Mouse (Mus musculus): Measurements from ENCODE around the gene Tac2. TPM values are rescaled to one million over a fixed set of nuclear protein-coding genes. Genes with fewer than 3 reads are reported as not detected.

The Tac2 gene
- polyA plus RNA-seq, 1 experiment from 2014 or later: 0.56 TPM

GRCm38 (mm10) chr10:127730285-127730932, 6.1 kb downstream of the Tac2 start:
- Histone ChIP-seq H3K4me2 (no peak overlapping the region), H3K9ac (replicated peaks) (no peak overlapping the region), H3K4me3 (replicated peaks) (no peak overlapping the region), H3K36me3 (no peaks in the 10 kb centered on the region), H3K4me1 (peaks cover 14% of the 10 kb centered on the region), H3K27me3 (replicated peaks) (0 out of 2 replicates have a peak, but pooled peaks cover 3% of the 10 kb centered on the region), H3K9me3 (replicated peaks) (no peaks in the 10 kb centered on the region), H3K27ac (replicated peaks) (peak overlapping the region; percentile 57)
- peak; percentile 57; the same call in 1 of the 2 replicates for ATAC-seq (ENCODE audit: low FRiP score)
- 46% methylated on average over 11 of the region's 11 CpGs for WGBS

- no peak for ATAC-seq (ENCODE audit: low FRiP score)
- no peak overlapping the region for H3K4me3 ChIP-seq (replicated peaks)
- H3K4me2 ChIP-seq: no peak overlapping the region
- H3K4me1 ChIP-seq: peaks cover 14% of the 10 kb centered on the region
- H3K36me3 ChIP-seq: no peaks in the 10 kb centered on the region
- H3K9me3 ChIP-seq (replicated peaks): no peaks in the 10 kb centered on the region
- no peak overlapping the region for H3K9ac ChIP-seq (replicated peaks)
- H3K27ac ChIP-seq (replicated peaks): peak overlapping the region; percentile 25; the same call in 1 of the 2 replicates
- 0 out of 2 replicates have a peak, but pooled peaks cover 3% of the 10 kb centered on the region for H3K27me3 ChIP-seq (replicated peaks)
- WGBS: 22% methylated on average over 9 of the region's 9 CpGs
Measured at GRCm38 (mm10) chr10:127730933-127731310, 6.6 kb downstream of the Tac2 start.

- H3K4me3 ChIP-seq (replicated peaks): no peak overlapping the region
- WGBS: 24% methylated on average over 5 of the region's 5 CpGs
- ATAC-seq (ENCODE audit: low FRiP score): no peak
Measured at GRCm38 (mm10) chr10:127731397-127731796, 7.1 kb downstream of the Tac2 start.

GRCm38 (mm10) chr10:127734434-127734833, 10.2 kb downstream of the Tac2 start:
- ATAC-seq (ENCODE audit: low FRiP score): 0 out of 2 replicates have a peak, but pooled peaks have one; percentile 24

More at GRCm38 (mm10) chr10:127731397-127731796, 7.1 kb downstream of the Tac2 start:
- Histone ChIP-seq H3K36me3 (no peaks in the 10 kb centered on the region), H3K9ac (replicated peaks) (no peak overlapping the region), H3K4me2 (no peak overlapping the region), H3K9me3 (replicated peaks) (no peaks in the 10 kb centered on the region), H3K4me1 (peaks cover 14% of the 10 kb centered on the region), H3K27ac (replicated peaks) (peak overlapping the region; percentile 25; the same call in 1 of the 2 replicates), H3K27me3 (replicated peaks) (0 out of 2 replicates have a peak, but pooled peaks cover 3% of the 10 kb centered on the region)

GRCm38 (mm10) chr10:127736266-127736665, 12.0 kb downstream of the Tac2 start:
- no peak overlapping the region for H3K4me3 ChIP-seq (replicated peaks)
- H3K27ac ChIP-seq (replicated peaks): no peak overlapping the region
- H3K36me3 ChIP-seq: no peaks in the 10 kb centered on the region
- H3K4me2 ChIP-seq: no peak overlapping the region
- no peaks in the 10 kb centered on the region for H3K9me3 ChIP-seq (replicated peaks)
- H3K4me1 ChIP-seq: peaks cover 15% of the 10 kb centered on the region
- WGBS: 78% methylated on average over 2 of the region's 2 CpGs
- H3K9ac ChIP-seq (replicated peaks): no peak overlapping the region
- no peak for ATAC-seq (ENCODE audit: low FRiP score)
- 0 out of 2 replicates have a peak, but pooled peaks cover 3% of the 10 kb centered on the region for H3K27me3 ChIP-seq (replicated peaks)

More at GRCm38 (mm10) chr10:127734434-127734833, 10.2 kb downstream of the Tac2 start:
- H3K4me2 ChIP-seq: no peak overlapping the region
- no peak overlapping the region for H3K4me3 ChIP-seq (replicated peaks)
- H3K9me3 ChIP-seq (replicated peaks): no peaks in the 10 kb centered on the region
- H3K36me3 ChIP-seq: no peaks in the 10 kb centered on the region
- H3K27me3 ChIP-seq (replicated peaks): 0 out of 2 replicates have a peak, but pooled peaks cover 3% of the 10 kb centered on the region
- WGBS: 45% methylated on average over 5 of the region's 5 CpGs
- H3K4me1 ChIP-seq: peaks cover 14% of the 10 kb centered on the region
- H3K9ac ChIP-seq (replicated peaks): no peak overlapping the region
- no peak overlapping the region for H3K27ac ChIP-seq (replicated peaks)

DNA sequence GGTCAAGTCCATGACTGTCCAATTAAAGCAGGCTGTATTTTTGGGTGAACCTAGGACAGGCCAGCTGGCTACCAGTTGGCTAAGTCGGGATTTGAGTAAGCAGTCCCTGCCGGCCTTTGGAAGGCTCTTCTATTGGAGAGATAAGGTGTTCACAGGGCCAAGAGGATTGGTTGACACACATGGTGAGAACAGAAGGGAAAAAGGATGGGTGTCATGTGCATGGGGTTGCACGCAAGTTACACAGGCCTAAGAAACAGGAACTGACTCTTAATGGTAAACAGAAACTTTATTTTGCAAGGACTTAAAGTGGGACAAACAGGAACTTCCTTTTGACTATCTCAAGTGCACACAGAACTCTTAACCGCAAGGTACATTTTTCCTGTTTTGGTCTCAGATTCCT, 12.6 kb downstream of the Tac2 start:
- H3K27me3 ChIP-seq (replicated peaks): 0 out of 2 replicates have a peak, but pooled peaks cover 3% of the 10 kb centered on the region
- peaks cover 13% of the 10 kb centered on the region for H3K4me1 ChIP-seq
- no peak overlapping the region for H3K4me2 ChIP-seq
- H3K4me3 ChIP-seq (replicated peaks): no peak overlapping the region
- no peak overlapping the region for H3K27ac ChIP-seq (replicated peaks)
- H3K9ac ChIP-seq (replicated peaks): no peak overlapping the region
- no peak for ATAC-seq (ENCODE audit: low FRiP score)
- 73% methylated on average over 4 of the region's 4 CpGs for WGBS
- H3K9me3 ChIP-seq (replicated peaks): no peaks in the 10 kb centered on the region
- peaks cover 6% of the 10 kb centered on the region for H3K36me3 ChIP-seq

DNA sequence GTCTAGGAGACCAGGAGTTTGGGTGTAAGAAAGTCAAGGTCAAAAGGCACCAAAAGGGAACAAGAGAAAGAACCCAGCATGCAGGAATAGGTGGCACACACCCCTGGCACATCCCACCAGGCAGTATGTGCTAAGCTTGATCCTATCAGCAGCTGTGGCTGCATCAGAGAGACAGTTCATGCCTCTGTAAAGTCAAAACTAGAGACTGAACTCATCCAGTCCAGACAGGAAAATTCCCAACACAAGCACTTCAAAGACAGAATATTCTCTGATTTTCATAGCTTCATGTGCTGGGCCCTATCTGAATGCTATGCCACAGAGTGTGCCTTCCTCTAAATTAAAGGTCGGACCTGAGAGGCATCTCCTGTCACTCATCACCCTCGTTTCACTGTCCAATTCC, 13.3 kb downstream of the Tac2 start:
- no peaks in the 10 kb centered on the region for H3K9me3 ChIP-seq (replicated peaks)
- H3K27me3 ChIP-seq (replicated peaks): 0 out of 2 replicates have a peak, but pooled peaks cover 3% of the 10 kb centered on the region
- H3K4me3 ChIP-seq (replicated peaks): no peak overlapping the region
- peaks cover 13% of the 10 kb centered on the region for H3K4me1 ChIP-seq
- WGBS: 27% methylated on average over 2 of the region's 2 CpGs
- no peak overlapping the region for H3K27ac ChIP-seq (replicated peaks)
- ATAC-seq (ENCODE audit: low FRiP score): no peak
- H3K36me3 ChIP-seq: peaks cover 12% of the 10 kb centered on the region
- H3K4me2 ChIP-seq: no peak overlapping the region
- H3K9ac ChIP-seq (replicated peaks): no peak overlapping the region

DNA sequence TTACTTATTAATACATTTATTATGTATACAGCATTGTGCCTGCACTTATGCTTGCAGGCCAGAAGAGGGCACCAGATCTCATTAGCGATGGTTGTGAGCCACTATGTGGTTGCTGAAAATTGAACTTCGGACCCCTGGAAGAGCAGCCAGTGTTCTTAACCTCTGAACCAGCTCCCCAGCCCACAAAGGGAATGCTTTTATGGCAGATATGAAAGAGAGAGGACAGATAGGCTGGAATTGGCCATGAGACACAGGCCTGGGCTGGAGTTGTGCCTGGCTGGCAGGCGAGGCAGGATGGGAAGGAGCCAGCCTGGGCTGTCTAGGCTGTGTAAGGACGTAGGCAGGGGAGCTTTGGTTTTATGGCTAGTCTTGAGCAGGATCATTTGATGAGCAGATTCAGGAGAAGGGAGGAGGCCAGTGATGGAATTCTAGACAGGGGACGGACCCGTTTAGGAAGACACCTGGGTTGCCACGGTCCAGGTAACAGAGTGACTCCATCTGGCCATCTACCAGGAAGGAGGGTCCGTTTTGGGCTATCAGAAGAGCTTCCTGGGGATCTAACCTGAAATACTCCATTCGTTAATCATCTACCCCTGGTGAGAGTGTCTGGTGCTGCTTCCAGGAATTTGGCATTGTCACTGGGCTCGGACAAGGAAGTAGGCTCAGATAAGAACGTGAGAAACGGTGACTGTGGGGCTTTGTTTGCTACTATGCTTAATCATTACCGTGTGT, 14.0 kb downstream of the Tac2 start:
- Histone ChIP-seq H3K4me1 (peaks cover 13% of the 10 kb centered on the region), H3K9me3 (replicated peaks) (no peaks in the 10 kb centered on the region), H3K9ac (replicated peaks) (no peak overlapping the region), H3K27ac (replicated peaks) (no peak overlapping the region), H3K36me3 (peaks cover 20% of the 10 kb centered on the region), H3K4me2 (peak overlapping the region; percentile 60; the same call in 1 of the 2 replicates), H3K4me3 (replicated peaks) (no peak overlapping the region), H3K27me3 (replicated peaks) (0 out of 2 replicates have a peak, but pooled peaks cover 3% of the 10 kb centered on the region)
- ATAC-seq (ENCODE audit: low FRiP score): no peak
- WGBS: 53% methylated on average over 13 of the region's 13 CpGs

DNA sequence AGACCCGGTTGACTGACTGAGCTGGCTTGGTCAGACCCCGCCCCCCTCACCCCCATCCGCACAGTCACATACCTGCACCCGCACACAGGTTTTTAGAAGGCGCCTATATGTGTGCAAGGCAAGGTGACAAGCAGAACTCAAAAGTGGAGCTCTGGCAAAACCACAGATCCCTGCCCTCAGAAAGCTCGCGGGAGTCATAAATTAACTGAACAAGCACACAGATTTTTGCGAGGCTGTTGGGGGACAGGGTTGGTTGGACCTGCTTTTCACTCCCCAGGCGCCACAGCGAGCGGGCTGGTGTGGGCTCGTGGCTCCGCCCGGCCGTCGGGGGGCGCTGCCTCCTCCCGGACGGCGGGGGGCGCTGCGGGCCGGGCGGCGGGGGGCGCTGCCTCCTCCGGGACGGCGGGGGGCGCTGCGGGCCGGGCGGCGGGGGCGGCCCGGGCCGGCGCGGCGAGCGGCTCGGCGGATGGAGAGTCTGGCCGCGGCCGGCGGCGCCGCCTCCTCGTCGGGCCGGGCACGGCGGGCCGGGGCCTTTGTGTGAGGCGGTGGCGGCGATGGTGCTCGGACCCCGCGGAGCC, 14.9 kb downstream of the Tac2 start, which contains the start of gene Zbtb39:
Zbtb39 (plus strand) TSS at position 456 of the 578 bp plus-strand sequence.
- Histone ChIP-seq H3K9ac (replicated peaks) (peak within 1 kb of the TSS; percentile 93), H3K4me1 (peaks cover 13% of the 10 kb centered on the region), H3K4me3 (replicated peaks) (peak within 1 kb of the TSS; percentile 91), H3K27me3 (replicated peaks) (no peaks in the 10 kb centered on the region), H3K4me2 (peak within 1 kb of the TSS; percentile 60), H3K9me3 (replicated peaks) (no peaks in the 10 kb centered on the region), H3K36me3 (peaks cover 28% of the 10 kb centered on the region), H3K27ac (replicated peaks) (peak within 1 kb of the TSS; percentile 81)
- WGBS: under 1% methylated on average over 59 of the region's 61 CpGs
- ATAC-seq (ENCODE audit: low FRiP score): peak; percentile 85

- peak overlapping the region; percentile 91 for H3K4me3 ChIP-seq (replicated peaks)
- peaks cover 33% of the 10 kb centered on the region for H3K36me3 ChIP-seq
- peaks cover 13% of the 10 kb centered on the region for H3K4me1 ChIP-seq
- peak overlapping the region; percentile 93 for H3K9ac ChIP-seq (replicated peaks)
- H3K9me3 ChIP-seq (replicated peaks): no peaks in the 10 kb centered on the region
- H3K27ac ChIP-seq (replicated peaks): peak overlapping the region; percentile 81
- WGBS: under 1% methylated on average over 46 of the region's 55 CpGs
- ATAC-seq (ENCODE audit: low FRiP score): peak; percentile 42
- no peaks in the 10 kb centered on the region for H3K27me3 ChIP-seq (replicated peaks)
- H3K4me2 ChIP-seq: peak overlapping the region; percentile 60
Measured at GRCm38 (mm10) chr10:127739661-127740161, 15.4 kb downstream of the Tac2 start.

DNA sequence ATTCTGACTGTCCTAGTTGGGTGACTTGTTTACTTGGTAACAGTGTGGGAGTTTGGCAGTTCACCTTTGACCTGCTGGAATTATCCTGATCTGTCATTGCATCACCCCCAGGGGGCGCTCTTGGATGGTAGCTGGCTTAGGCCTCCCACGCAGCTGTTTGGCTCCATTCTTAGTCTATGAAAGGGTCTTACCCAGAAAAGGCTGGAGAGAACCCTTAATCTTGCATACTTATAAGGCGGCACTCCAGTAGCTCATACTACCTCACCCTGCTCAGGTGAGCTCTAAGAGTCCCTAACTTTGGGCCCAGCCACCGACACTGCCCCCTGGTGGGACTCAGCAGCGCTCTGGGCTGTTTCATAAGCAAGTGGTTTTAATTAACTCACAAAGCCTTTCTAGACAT, 20.4 kb downstream of the Tac2 start:
- Histone ChIP-seq H3K27me3 (replicated peaks) (no peaks in the 10 kb centered on the region), H3K27ac (replicated peaks) (no peak overlapping the region), H3K4me3 (replicated peaks) (no peak overlapping the region), H3K4me1 (peaks cover 21% of the 10 kb centered on the region), H3K9me3 (replicated peaks) (no peaks in the 10 kb centered on the region), H3K9ac (replicated peaks) (no peak overlapping the region), H3K36me3 (peaks cover 57% of the 10 kb centered on the region), H3K4me2 (no peak overlapping the region)
- ATAC-seq (ENCODE audit: low FRiP score): no peak
- WGBS: 68% methylated on average over 5 of the region's 5 CpGs

Measured in neural tube, embryonic 15.5 days (tissue).